Mouse (Mus musculus): ENCODE measurements around the gene Gbp8.
"Not testable (repeated sequence)": the region's sequence is repeated elsewhere in the genome, so short reads cannot be mapped to it uniquely, and the experiment has no call there.

DNA sequence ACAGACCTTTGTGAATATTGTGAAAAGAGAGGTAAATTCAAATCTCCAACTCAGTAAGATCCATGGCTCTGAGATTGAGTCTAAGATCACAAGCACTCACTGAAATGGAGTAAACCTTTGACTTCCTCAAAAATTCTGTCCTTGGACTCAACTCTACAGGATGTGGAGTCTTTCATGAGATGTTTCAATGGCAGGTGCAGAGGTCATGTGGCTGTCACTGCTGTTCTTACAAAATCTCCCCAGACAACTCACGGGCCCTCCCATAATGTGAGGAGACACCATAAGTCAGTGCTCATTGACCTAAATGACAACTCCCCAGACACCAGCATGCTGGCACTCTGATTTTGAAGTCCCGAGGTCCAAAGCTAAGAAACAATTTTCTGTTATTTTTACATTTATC, 74.9 kb downstream of the Gbp8 start:
- not testable (repeated sequence) for TF ChIP-seq CTCF (IDR thresholded peaks at IDR 0.05; ENCODE audit: control insufficient read depth, insufficient read depth, low read length); POLR2A (IDR thresholded peaks at IDR 0.05; ENCODE audit: borderline replicate concordance, control insufficient read depth, low read depth, low read length)
